Mouse (Mus musculus): Measurements from ENCODE around the gene Trim33. TPM values are rescaled to one million over a fixed set of nuclear protein-coding genes. Genes with fewer than 3 reads are reported as not detected.

Trim33 gene
- 10.1 and 11.7 TPM in 2 replicates for polyA plus RNA-seq (2015; fragmentation: Nextera tagmentation; extraction: Ambion mirVana)

GRCm38 (mm10) chr3:103279182-103280149 is at the start of gene Trim33:
Gene Trim33 (plus strand): TSS chr3:103279293.
- peak within 1 kb of the TSS; percentile 100 for H3K4me3 ChIP-seq
- no peaks in the 10 kb centered on the region for H3K27me3 ChIP-seq
- H3K4me1 ChIP-seq (replicated peaks), result peaks cover 15% of the 10 kb centered on the region
- peak within 1 kb of the TSS; percentile 96 for H3K27ac ChIP-seq
- H3K36me3 ChIP-seq, result no peaks in the 10 kb centered on the region; the same call in 1 of the 2 replicates
- no peaks in the 10 kb centered on the region for H3K9me3 ChIP-seq (replicated peaks)
- under 1% methylated on average over 109 of the region's 136 CpGs for WGBS
- H3K9ac ChIP-seq, result peak within 1 kb of the TSS; percentile 96
- H3K4me2 ChIP-seq, result peak within 1 kb of the TSS; percentile 84
- ATAC-seq (replicated peaks; ENCODE audit: insufficient number of reproducible peaks, insufficient read depth, low FRiP score, low read depth), result peak; percentile 88

GRCm38 (mm10) chr3:103232398-103232797 is 46.7 kb upstream of the Trim33 start:
- ATAC-seq (replicated peaks; ENCODE audit: insufficient number of reproducible peaks, insufficient read depth, low FRiP score, low read depth), result no peak
- Histone ChIP-seq H3K9ac (no peak overlapping the region), H3K9me3 (replicated peaks) (no peaks in the 10 kb centered on the region; the same call in 1 of the 2 replicates), H3K4me1 (replicated peaks) (no peaks in the 10 kb centered on the region), H3K4me2 (no peak overlapping the region), H3K4me3 (no peak overlapping the region), H3K27me3 (no peaks in the 10 kb centered on the region), H3K27ac (no peak overlapping the region), H3K36me3 (no peaks in the 10 kb centered on the region)
- 73% methylated on average over 4 of the region's 4 CpGs for WGBS

- Histone ChIP-seq H3K4me1 (replicated peaks) (no peaks in the 10 kb centered on the region), H3K27me3 (no peaks in the 10 kb centered on the region), H3K9ac (no peak overlapping the region), H3K4me3 (no peak overlapping the region), H3K9me3 (replicated peaks) (no peaks in the 10 kb centered on the region), H3K36me3 (no peaks in the 10 kb centered on the region), H3K27ac (no peak overlapping the region), H3K4me2 (no peak overlapping the region)
- no peak for ATAC-seq (replicated peaks; ENCODE audit: insufficient number of reproducible peaks, insufficient read depth, low FRiP score, low read depth)
- 84% methylated on average over 2 of the region's 2 CpGs for WGBS
Observed at GRCm38 (mm10) chr3:103241524-103241923, 37.6 kb upstream of the Trim33 start.

- ATAC-seq (replicated peaks; ENCODE audit: insufficient number of reproducible peaks, insufficient read depth, low FRiP score, low read depth), result no peak
- H3K4me1 ChIP-seq (replicated peaks), result no peaks in the 10 kb centered on the region
- H3K27ac ChIP-seq, result no peak overlapping the region
- H3K4me3 ChIP-seq, result no peak overlapping the region
- no peaks in the 10 kb centered on the region for H3K36me3 ChIP-seq
- H3K4me2 ChIP-seq, result no peak overlapping the region
- no peaks in the 10 kb centered on the region for H3K9me3 ChIP-seq (replicated peaks)
- 78% methylated on average over 3 of the region's 3 CpGs for WGBS
- H3K9ac ChIP-seq, result no peak overlapping the region
- no peaks in the 10 kb centered on the region for H3K27me3 ChIP-seq
Observed at GRCm38 (mm10) chr3:103242156-103242555, 36.9 kb upstream of the Trim33 start.

GRCm38 (mm10) chr3:103243491-103243890 is 35.6 kb upstream of the Trim33 start:
- Histone ChIP-seq H3K4me1 (replicated peaks) (no peaks in the 10 kb centered on the region), H3K9me3 (replicated peaks) (no peaks in the 10 kb centered on the region), H3K27me3 (no peaks in the 10 kb centered on the region), H3K4me3 (no peak overlapping the region), H3K27ac (no peak overlapping the region), H3K36me3 (no peaks in the 10 kb centered on the region), H3K9ac (no peak overlapping the region), H3K4me2 (no peak overlapping the region)
- WGBS, result 82% methylated on average over 2 of the region's 2 CpGs
- ATAC-seq (replicated peaks; ENCODE audit: insufficient number of reproducible peaks, insufficient read depth, low FRiP score, low read depth), result no peak

GRCm38 (mm10) chr3:103246627-103247260 is 32.3 kb upstream of the Trim33 start:
- H3K27ac ChIP-seq, result no peak overlapping the region
- 77% methylated on average over 17 of the region's 17 CpGs for WGBS

GRCm38 (mm10) chr3:103256089-103256819 is 22.8 kb upstream of the Trim33 start:
- ATAC-seq (replicated peaks; ENCODE audit: insufficient number of reproducible peaks, insufficient read depth, low FRiP score, low read depth), result peak; percentile 60; the same call in 1 of the 2 replicates
- Histone ChIP-seq H3K9me3 (replicated peaks) (no peaks in the 10 kb centered on the region), H3K27me3 (no peaks in the 10 kb centered on the region), H3K4me3 (no peak overlapping the region), H3K4me1 (replicated peaks) (peaks cover 2% of the 10 kb centered on the region; the same call in 1 of the 2 replicates), H3K36me3 (no peaks in the 10 kb centered on the region), H3K4me2 (no peak overlapping the region), H3K9ac (no peak overlapping the region), H3K27ac (no peak overlapping the region)
- WGBS, result 21% methylated on average over 10 of the region's 10 CpGs

More at GRCm38 (mm10) chr3:103246627-103247260, 32.3 kb upstream of the Trim33 start:
- no peak overlapping the region for H3K4me3 ChIP-seq
- no peak overlapping the region for H3K9ac ChIP-seq
- no peak overlapping the region for H3K4me2 ChIP-seq
- no peak for ATAC-seq (replicated peaks; ENCODE audit: insufficient number of reproducible peaks, insufficient read depth, low FRiP score, low read depth)
- H3K4me1 ChIP-seq (replicated peaks), result no peaks in the 10 kb centered on the region
- H3K27me3 ChIP-seq, result no peaks in the 10 kb centered on the region
- H3K9me3 ChIP-seq (replicated peaks), result no peaks in the 10 kb centered on the region
- no peaks in the 10 kb centered on the region for H3K36me3 ChIP-seq

GRCm38 (mm10) chr3:103262802-103263417 is 16.2 kb upstream of the Trim33 start:
- no peak overlapping the region for H3K4me2 ChIP-seq
- H3K9ac ChIP-seq, result no peak overlapping the region
- no peaks in the 10 kb centered on the region for H3K27me3 ChIP-seq
- H3K4me3 ChIP-seq, result no peak overlapping the region
- WGBS, result 84% methylated on average over 12 of the region's 12 CpGs
- no peaks in the 10 kb centered on the region for H3K9me3 ChIP-seq (replicated peaks)
- H3K4me1 ChIP-seq (replicated peaks), result no peaks in the 10 kb centered on the region
- no peaks in the 10 kb centered on the region for H3K36me3 ChIP-seq
- no peak for ATAC-seq (replicated peaks; ENCODE audit: insufficient number of reproducible peaks, insufficient read depth, low FRiP score, low read depth)
- H3K27ac ChIP-seq, result no peak overlapping the region

- 11% methylated on average over 11 of the region's 11 CpGs for WGBS
- Histone ChIP-seq H3K27ac (peak overlapping the region; percentile 96), H3K9ac (peak overlapping the region; percentile 69), H3K27me3 (no peaks in the 10 kb centered on the region), H3K4me3 (peak overlapping the region; percentile 100), H3K36me3 (no peaks in the 10 kb centered on the region; the same call in 1 of the 2 replicates), H3K4me1 (replicated peaks) (peaks cover 15% of the 10 kb centered on the region), H3K9me3 (replicated peaks) (no peaks in the 10 kb centered on the region), H3K4me2 (peak overlapping the region; percentile 71)
- no peak for ATAC-seq (replicated peaks; ENCODE audit: insufficient number of reproducible peaks, insufficient read depth, low FRiP score, low read depth)
Observed at GRCm38 (mm10) chr3:103278561-103279181, 422 bp upstream of the Trim33 start.

- Histone ChIP-seq H3K36me3 (no peaks in the 10 kb centered on the region; the same call in 1 of the 2 replicates), H3K4me1 (replicated peaks) (peaks cover 15% of the 10 kb centered on the region), H3K9me3 (replicated peaks) (no peaks in the 10 kb centered on the region), H3K9ac (peak overlapping the region; percentile 96), H3K27me3 (no peaks in the 10 kb centered on the region), H3K4me2 (peak overlapping the region; percentile 84), H3K27ac (peak overlapping the region; percentile 96), H3K4me3 (peak overlapping the region; percentile 100)
- peak; percentile 62 for ATAC-seq (replicated peaks; ENCODE audit: insufficient number of reproducible peaks, insufficient read depth, low FRiP score, low read depth)
- WGBS, result under 1% methylated on average over 35 of the region's 36 CpGs
Observed at GRCm38 (mm10) chr3:103280241-103280761, 1.2 kb downstream of the Trim33 start.

Data from heart, embryonic 15.5 days (tissue).